Mouse (Mus musculus) brain, embryonic 14.5 days (tissue): Measurements from ENCODE around the gene Hist1h3f.
"Not testable (repeated sequence)": the region's sequence is repeated elsewhere in the genome, so short reads cannot be mapped to it uniquely, and the experiment has no call there.

ENCODE experiments used
- CTCF ChIP-seq: fragments of 200-500 bp; IDR thresholded peaks from 2 replicates; pipeline ENCODE4 v1.5.1; 2012; ENCODE audit warnings: inconsistent platforms, mild to moderate bottlenecking, moderate library complexity, borderline replicate concordance; ENCODE audit not compliant: insufficient read depth, insufficient read length; ENCODE audit errors: extremely low read depth
- POLR2A ChIP-seq: fragments of 200-500 bp; IDR thresholded peaks from 2 replicates; pipeline ENCODE4 v1.6.1; 2012; ENCODE audit warnings: mild to moderate bottlenecking, inconsistent platforms, borderline replicate concordance; ENCODE audit not compliant: poor library complexity, insufficient read depth, insufficient read length, severe bottlenecking; ENCODE audit errors: extremely low read depth

- TF ChIP-seq CTCF, POLR2A: not testable (repeated sequence)
Measured at GRCm38 (mm10) chr13:23591886-23592285, 48.0 kb downstream of the Hist1h3f start.
